Mouse (Mus musculus) kidney, postnatal 14 days (tissue): ENCODE results near the gene Hspa12a.

ENCODE experiments used
- DNase-seq: peaks from one replicate; pipeline ENCODE4 v3.0.0; 2022; ENCODE audit warnings: mixed read lengths

The Hspa12a gene

GRCm38 (mm10) chr19:58818571-58819415 lies 124.7 kb downstream of the Hspa12a start:
- no peak for DNase-seq

- no peak for DNase-seq
Measured at GRCm38 (mm10) chr19:58817398-58817797, 126.1 kb downstream of the Hspa12a start.

GRCm38 (mm10) chr19:58816453-58817041 lies 126.9 kb downstream of the Hspa12a start:
- peak; percentile 64 for DNase-seq

- DNase-seq: no peak
Measured at GRCm38 (mm10) chr19:58815179-58815922, 128.1 kb downstream of the Hspa12a start.

GRCm38 (mm10) chr19:58810536-58810935 lies 132.9 kb downstream of the Hspa12a start:
- DNase-seq: no peak

GRCm38 (mm10) chr19:58808864-58809263 lies 134.6 kb downstream of the Hspa12a start:
- DNase-seq: no peak

- peak; percentile 81 for DNase-seq
Measured at GRCm38 (mm10) chr19:58806364-58806763, 137.1 kb downstream of the Hspa12a start.

- no peak for DNase-seq
Measured at GRCm38 (mm10) chr19:58805191-58805779, 138.2 kb downstream of the Hspa12a start.

- no peak for DNase-seq
Measured at GRCm38 (mm10) chr19:58795114-58795669, 148.3 kb downstream of the Hspa12a start.

- DNase-seq: no peak
Measured at GRCm38 (mm10) chr19:58794284-58794683, 149.2 kb downstream of the Hspa12a start, which contains the start of gene 1700019N19Rik. Gene 1700019N19Rik, minus strand, starts transcription at chr19:58794461.

- no peak for DNase-seq
Measured at GRCm38 (mm10) chr19:58789194-58789593, 154.3 kb downstream of the Hspa12a start.

GRCm38 (mm10) chr19:58783938-58784337 lies 159.5 kb downstream of the Hspa12a start:
- no peak for DNase-seq

- DNase-seq: no peak
Measured at GRCm38 (mm10) chr19:58781566-58781965, 161.9 kb downstream of the Hspa12a start.

- no peak for DNase-seq
Measured at GRCm38 (mm10) chr19:58776461-58776860, 167.0 kb downstream of the Hspa12a start.

- DNase-seq: no peak
Measured at GRCm38 (mm10) chr19:58767329-58767728, 176.1 kb downstream of the Hspa12a start.

GRCm38 (mm10) chr19:58762848-58763541 lies 180.5 kb downstream of the Hspa12a start:
- DNase-seq: peak; percentile 72

GRCm38 (mm10) chr19:58762316-58762715 lies 181.1 kb downstream of the Hspa12a start:
- DNase-seq: no peak

GRCm38 (mm10) chr19:58759423-58759822 lies 184.0 kb downstream of the Hspa12a start, which contains the start of gene Pnliprp2:
Gene Pnliprp2, plus strand, starts transcription at chr19:58759719.
- DNase-seq: peak; percentile 73

GRCm38 (mm10) chr19:58758871-58759270 lies 184.6 kb downstream of the Hspa12a start:
- no peak for DNase-seq

- no peak for DNase-seq
Measured at GRCm38 (mm10) chr19:58751504-58751903, 191.9 kb downstream of the Hspa12a start.

GRCm38 (mm10) chr19:58750822-58751221 lies 192.6 kb downstream of the Hspa12a start:
- no peak for DNase-seq

- no peak for DNase-seq
Measured at GRCm38 (mm10) chr19:58747498-58748000, 195.9 kb downstream of the Hspa12a start.
